Mouse (Mus musculus): Measurements from ENCODE around the gene Prss30. TPM values are rescaled to one million over a fixed set of nuclear protein-coding genes. Genes with fewer than 3 reads are reported as not detected.

The Prss30 gene
- total RNA-seq, 2 experiments from 2014 or later = 0.45 to 1.1 TPM

DNA sequence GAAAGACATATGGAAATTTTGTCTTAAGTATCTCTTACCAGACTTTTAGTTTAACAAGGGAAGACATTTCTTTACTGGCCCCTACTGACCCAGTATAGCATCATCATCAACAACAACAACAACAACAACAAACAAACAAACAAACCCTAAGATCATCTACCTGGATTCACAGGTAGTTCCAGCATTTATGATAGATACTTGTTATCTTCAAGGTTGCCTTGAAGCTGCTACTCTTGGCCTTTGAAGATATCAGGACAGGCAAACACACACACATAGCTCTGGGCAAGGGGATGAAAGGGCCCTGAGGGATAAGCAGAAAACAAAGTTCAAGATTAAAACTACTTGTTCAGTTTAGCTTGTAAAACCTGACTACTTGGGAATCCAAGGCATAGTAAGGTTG lies 39.0 kb downstream of the Prss30 start, which contains the start of gene Sbp:
TSS of gene Sbp (plus strand) at position 301 of the 400 bp plus-strand sequence.
- no peak for TF ChIP-seq CTCF (IDR thresholded peaks at IDR 0.05)
- no peak within 1 kb of the TSS for H3K4me3 ChIP-seq
- intact Hi-C loops (cut with DNase I) = no loop called here
- no peak within 1 kb of the TSS for H3K27ac ChIP-seq
- no peak for DNase-seq (ENCODE audit: extremely low spot score in 1 of 2, low spot score in 2 of 2)

DNA sequence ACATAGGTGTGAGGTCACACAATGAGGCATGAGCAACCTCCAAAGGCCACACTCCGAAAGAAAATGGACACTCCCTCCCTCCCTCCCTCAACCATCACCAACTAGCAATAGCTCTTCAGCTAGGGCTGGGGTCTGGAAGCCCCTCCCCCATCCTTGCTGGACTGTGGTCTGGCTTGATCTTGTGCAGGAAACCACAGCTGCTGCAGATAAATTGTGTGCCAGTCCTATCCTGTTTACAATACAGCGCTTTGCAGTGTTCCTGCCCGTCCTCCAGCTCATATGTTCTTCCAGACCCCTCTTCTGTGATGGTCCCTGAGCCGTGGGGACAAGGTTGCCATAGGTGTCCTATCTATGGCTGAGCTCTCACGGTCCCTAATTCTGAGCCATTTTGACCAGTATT lies 49.2 kb downstream of the Prss30 start:
- Histone ChIP-seq H3K27ac (no peak overlapping the region), H3K4me3 (no peak overlapping the region)
- intact Hi-C loops (cut with DNase I) = no loop called here
- TF ChIP-seq CTCF (IDR thresholded peaks at IDR 0.05) = no peak
- no peak for DNase-seq (ENCODE audit: extremely low spot score in 1 of 2, low spot score in 2 of 2)

DNA sequence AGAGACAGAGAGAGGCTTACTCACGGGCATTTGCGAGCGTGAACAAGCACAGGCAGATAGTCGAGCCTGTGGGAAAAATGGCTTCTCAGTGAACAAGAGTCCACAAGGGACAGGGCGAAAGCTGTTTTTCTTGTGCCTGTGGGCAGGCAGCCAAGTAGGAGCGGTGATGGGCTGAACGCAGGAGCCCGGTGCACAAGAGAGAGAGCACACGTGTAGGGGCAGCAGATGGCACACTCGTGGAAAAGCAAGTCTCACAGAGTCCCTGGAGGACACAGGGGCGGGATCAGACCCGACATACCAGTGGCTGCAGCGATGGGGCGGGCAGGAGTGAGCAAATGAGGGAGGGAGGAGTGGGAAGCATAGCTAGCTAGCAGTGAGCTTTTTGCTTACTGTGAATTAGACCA lies 55.3 kb downstream of the Prss30 start:
- DNase-seq (ENCODE audit: extremely low spot score in 1 of 2, low spot score in 2 of 2) = peak; percentile 32 to 40
- no peak for TF ChIP-seq CTCF (IDR thresholded peaks at IDR 0.05)
- H3K27ac ChIP-seq = peak overlapping the region; percentile 79; the same call in 1 of the 2 replicates
- peak overlapping the region; percentile 59 for H3K4me3 ChIP-seq
- intact Hi-C loops (cut with DNase I) = no loop called here

DNA sequence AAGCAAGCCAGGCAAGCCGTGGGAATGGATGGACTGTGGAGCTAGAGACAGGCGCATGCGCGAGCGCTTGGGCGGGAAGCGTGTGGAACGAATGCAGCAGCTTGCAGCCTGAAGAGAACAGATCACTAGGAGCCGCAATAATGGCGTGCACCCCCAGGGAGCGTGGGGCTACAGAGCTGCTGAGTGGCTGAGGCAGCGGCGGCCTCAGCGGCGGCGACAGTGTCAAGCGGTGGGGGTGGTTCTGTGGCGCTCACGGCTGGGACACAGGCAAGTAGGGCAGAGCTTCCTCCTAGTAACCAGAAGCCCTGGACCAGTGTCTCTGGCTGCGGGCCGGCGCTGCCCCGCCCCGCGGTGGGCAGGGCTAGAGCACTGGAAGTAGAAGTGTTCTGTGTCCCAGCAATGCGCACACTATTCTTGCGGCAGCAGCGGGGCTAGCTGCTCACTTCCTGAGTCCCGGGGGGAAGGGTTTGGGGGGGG lies 55.8 kb downstream of the Prss30 start:
- peak; percentile 84 to 85 for DNase-seq (ENCODE audit: extremely low spot score in 1 of 2, low spot score in 2 of 2)
- peak overlapping the region; percentile 59 for H3K4me3 ChIP-seq
- peak overlapping the region; percentile 79; the same call in 1 of the 2 replicates for H3K27ac ChIP-seq
- peak; percentile 21 for TF ChIP-seq CTCF (IDR thresholded peaks at IDR 0.05)
- intact Hi-C loops (cut with DNase I) = loop anchor here (5.0 kb wide), 1 partner anchor 42 kb away; the partner anchor contains the start of genes Dcpp1 and Dcpp2

Small RNA genes lying within 50 kb of the gene (microRNA-seq; reads per million reads assigned to microRNA genes)
- gene Gm27700 = 0 reads per million in 2 experiments

Other genes starting within 250 kb of the Prss30 start
- 10 to 100 TPM; 50.9 to 56.0 TPM for gene Paqr4, start 239.7 kb downstream of the Prss30 start, total RNA-seq (2021)
- under 1 TPM; 0.68 TPM for gene Kremen2, start 234.7 kb downstream of the Prss30 start, total RNA-seq (2021)
- 100 to 1,000 TPM; 425 to 428 TPM for gene Flywch1, start 209.0 kb downstream of the Prss30 start, total RNA-seq (2021)
- gene Flywch2, start 194.5 kb downstream of the Prss30 start, total RNA-seq (2021) = 10 to 100 TPM; 11.9 to 13.7 TPM
- gene Srrm2, start 190.0 kb downstream of the Prss30 start, total RNA-seq (2021) = 100 to 1,000 TPM; 671 to 678 TPM
- gene Elob, start 151.4 kb downstream of the Prss30 start, total RNA-seq (2021) = 100 to 1,000 TPM; 337 to 365 TPM
- not detected for gene Prss33, start 144.5 kb downstream of the Prss30 start, total RNA-seq (2021)
- gene Prss32, start 136.7 kb downstream of the Prss30 start, total RNA-seq (2021) = not detected
- gene Prss41, start 136.4 kb downstream of the Prss30 start, total RNA-seq (2021) = 1 to 10 TPM; 1.1 to 2.2 TPM
- not detected for gene Prss21, start 112.5 kb downstream of the Prss30 start, total RNA-seq (2021)
- gene Dcpp1, start 99.7 kb downstream of the Prss30 start, total RNA-seq (2021) = not detected
- gene Dcpp2, start 99.7 kb downstream of the Prss30 start, total RNA-seq (2021) = not detected
- not detected for gene Dcpp3, start 63.1 kb downstream of the Prss30 start, total RNA-seq (2021)
- not detected for gene Sbp, start 38.9 kb downstream of the Prss30 start, total RNA-seq (2021)
- gene Sbpl, start 25.3 kb downstream of the Prss30 start, total RNA-seq (2021) = not detected
- gene Prss22, start 17.5 kb upstream of the Prss30 start, total RNA-seq (2021) = 1 to 10 TPM in 1 of 2 experiments, under 1 TPM in 1; 0.70 to 1.5 TPM
- not detected for gene Prss27, start 57.6 kb upstream of the Prss30 start, total RNA-seq (2021)
- 10 to 100 TPM; 25.0 to 26.4 TPM for gene Kctd5, start 92.9 kb upstream of the Prss30 start, total RNA-seq (2021)
- gene Pdpk1, start 170.4 kb upstream of the Prss30 start, total RNA-seq (2021) = 100 to 1,000 TPM; 114 to 116 TPM
- gene Amdhd2, start 183.2 kb upstream of the Prss30 start, total RNA-seq (2021) = 10 to 100 TPM; 29.2 to 32.0 TPM
- 1,000 to 10,000 TPM; 1,211 to 1,240 TPM for gene Atp6v0c, start 189.1 kb upstream of the Prss30 start, total RNA-seq (2021)
- 10 to 100 TPM; 63.3 to 69.7 TPM for gene Tbc1d24, start 225.0 kb upstream of the Prss30 start, total RNA-seq (2021)
- 10 to 100 TPM; 10.5 to 11.5 TPM for gene Ntn3, start 229.0 kb upstream of the Prss30 start, total RNA-seq (2021)
- 10 to 100 TPM; 10.8 to 11.0 TPM for gene Tedc2, start 240.3 kb upstream of the Prss30 start, total RNA-seq (2021)